Mouse (Mus musculus) limb, embryonic 15.5 days (tissue): ENCODE measurements around the gene Mt4. TPM values are rescaled to one million over a fixed set of nuclear protein-coding genes. Genes with fewer than 3 reads are reported as not detected.
"Not testable (repeated sequence)": the region's sequence is repeated elsewhere in the genome, so short reads cannot be mapped to it uniquely, and the experiment has no call there.

Experiments
- ATAC-seq: fragments of 200-750 bp; cut with Nextera tagmentation; 2 replicates; pipeline ENCODE4 v1.8.0; 2017; ENCODE audit warnings: low read depth, moderate TSS enrichment; ENCODE audit not compliant: insufficient number of reproducible peaks, low FRiP score, low TSS enrichment
- H3K27ac ChIP-seq: fragments of 300-500 bp; sonication (generic); 2 replicates; pipeline ENCODE4 v1.5.1; 2015; ENCODE audit warnings: moderate library complexity, mild to moderate bottlenecking, inconsistent platforms
- H3K27me3 ChIP-seq: fragments of 300-500 bp; sonication (generic); 2 replicates; pipeline ENCODE4 v1.6.1; 2015; ENCODE audit warnings: inconsistent platforms
- H3K36me3 ChIP-seq: fragments of 300-500 bp; sonication (generic); 2 replicates; pipeline ENCODE4 v1.6.1; 2015; ENCODE audit warnings: inconsistent platforms
- H3K4me1 ChIP-seq: fragments of 300-500 bp; sonication (generic); 2 replicates; pipeline ENCODE4 v1.6.1; 2015; ENCODE audit warnings: inconsistent platforms
- H3K4me2 ChIP-seq: fragments of 300-500 bp; sonication (generic); 2 replicates; pipeline ENCODE4 v1.6.1; 2015; ENCODE audit warnings: mild to moderate bottlenecking, inconsistent platforms
- H3K4me3 ChIP-seq: fragments of 300-500 bp; sonication (generic); 2 replicates; pipeline ENCODE4 v1.5.1; 2015; ENCODE audit warnings: mild to moderate bottlenecking, inconsistent platforms
- H3K9ac ChIP-seq: fragments of 300-500 bp; sonication (generic); 2 replicates; pipeline ENCODE4 v1.6.1; 2015; ENCODE audit warnings: inconsistent platforms
- H3K9me3 ChIP-seq: fragments of 300-500 bp; sonication (generic); 2 replicates; pipeline ENCODE4 v1.6.1; 2016; ENCODE audit warnings: inconsistent platforms
- WGBS: fragments of 180-500 bp; shearing (Covaris S2); methylation state at CpG from one replicate; pipeline ENCODE4 v1.1.7; 2015; 5-methylcytosine and 5-hydroxymethylcytosine counted together
- polyA plus RNA-seq: library from polyadenylated mRNA; unstranded; fragments of >200 nt; fragmentation: Nextera tagmentation; extraction: Ambion mirVana; gene quantifications from 2 replicates; pipeline ENCODE4 v1.2.1, GENCODE M21; 2015

Gene Mt4
- polyA plus RNA-seq, 1 experiment from 2014 or later: 0.60 TPM

GRCm38 (mm10) chr8:94113435-94113834, 23.6 kb upstream of the Mt4 start:
- H3K27ac ChIP-seq: no peak overlapping the region
- no peak for ATAC-seq

GRCm38 (mm10) chr8:94113972-94114371, 23.0 kb upstream of the Mt4 start:
- H3K27me3 ChIP-seq: no peaks in the 10 kb centered on the region
- no peak overlapping the region for H3K4me3 ChIP-seq
- no peaks in the 10 kb centered on the region for H3K36me3 ChIP-seq
- WGBS: 84% methylated on average over 2 of the region's 2 CpGs
- H3K9ac ChIP-seq: no peak overlapping the region
- no peak overlapping the region for H3K27ac ChIP-seq
- no peaks in the 10 kb centered on the region for H3K9me3 ChIP-seq
- peaks cover 2% of the 10 kb centered on the region; the same call in 1 of the 2 replicates for H3K4me1 ChIP-seq
- no peak for ATAC-seq
- no peak overlapping the region for H3K4me2 ChIP-seq

More at GRCm38 (mm10) chr8:94113435-94113834, 23.6 kb upstream of the Mt4 start:
- no peaks in the 10 kb centered on the region for H3K4me1 ChIP-seq
- WGBS: 74% methylated on average over 1 of the region's 1 CpGs
- H3K9me3 ChIP-seq: no peaks in the 10 kb centered on the region
- H3K9ac ChIP-seq: no peak overlapping the region
- H3K36me3 ChIP-seq: no peaks in the 10 kb centered on the region
- no peak overlapping the region for H3K4me3 ChIP-seq
- H3K27me3 ChIP-seq: no peaks in the 10 kb centered on the region
- no peak overlapping the region for H3K4me2 ChIP-seq

GRCm38 (mm10) chr8:94118776-94119430, 18.1 kb upstream of the Mt4 start:
- Histone ChIP-seq H3K4me1 (peaks cover 8% of the 10 kb centered on the region; the same call in 1 of the 2 replicates), H3K9ac (no peak overlapping the region), H3K36me3 (no peaks in the 10 kb centered on the region), H3K27ac (no peak overlapping the region), H3K27me3 (no peaks in the 10 kb centered on the region), H3K9me3 (no peaks in the 10 kb centered on the region), H3K4me2 (no peak overlapping the region), H3K4me3 (no peak overlapping the region)
- WGBS: 7% methylated on average over 6 of the region's 6 CpGs
- no peak for ATAC-seq

- Histone ChIP-seq H3K4me3 (no peak overlapping the region), H3K4me2 (no peak overlapping the region), H3K9ac (no peak overlapping the region), H3K27me3 (no peaks in the 10 kb centered on the region), H3K9me3 (no peaks in the 10 kb centered on the region), H3K36me3 (no peaks in the 10 kb centered on the region), H3K27ac (no peak overlapping the region), H3K4me1 (peaks cover 8% of the 10 kb centered on the region; the same call in 1 of the 2 replicates)
- no peak for ATAC-seq
- 80% methylated on average over 9 of the region's 9 CpGs for WGBS
Observed at GRCm38 (mm10) chr8:94121625-94122024, 15.4 kb upstream of the Mt4 start.

GRCm38 (mm10) chr8:94122711-94123468, 14.1 kb upstream of the Mt4 start:
- H3K9me3 ChIP-seq: no peaks in the 10 kb centered on the region
- H3K4me2 ChIP-seq: no peak overlapping the region
- H3K9ac ChIP-seq: no peak overlapping the region
- 28% methylated on average over 8 of the region's 8 CpGs for WGBS
- H3K4me3 ChIP-seq: no peak overlapping the region
- no peaks in the 10 kb centered on the region for H3K27me3 ChIP-seq
- ATAC-seq: no peak
- peaks cover 8% of the 10 kb centered on the region; the same call in 1 of the 2 replicates for H3K4me1 ChIP-seq
- H3K27ac ChIP-seq: no peak overlapping the region
- no peaks in the 10 kb centered on the region for H3K36me3 ChIP-seq

GRCm38 (mm10) chr8:94127711-94128110, 9.3 kb upstream of the Mt4 start:
- Histone ChIP-seq H3K27me3 (no peaks in the 10 kb centered on the region), H3K36me3 (no peaks in the 10 kb centered on the region), H3K9ac (no peak overlapping the region), H3K9me3 (no peaks in the 10 kb centered on the region), H3K4me2 (no peak overlapping the region), H3K27ac (no peak overlapping the region), H3K4me1 (peaks cover 5% of the 10 kb centered on the region; the same call in 1 of the 2 replicates), H3K4me3 (no peak overlapping the region)
- 46% methylated on average over 6 of the region's 6 CpGs for WGBS
- ATAC-seq: no peak

GRCm38 (mm10) chr8:94129133-94129789, 7.7 kb upstream of the Mt4 start:
- H3K36me3 ChIP-seq: no peaks in the 10 kb centered on the region
- H3K4me1 ChIP-seq: no peaks in the 10 kb centered on the region
- no peaks in the 10 kb centered on the region for H3K9me3 ChIP-seq
- ATAC-seq: no peak
- no peak overlapping the region for H3K4me3 ChIP-seq
- H3K9ac ChIP-seq: no peak overlapping the region
- no peak overlapping the region for H3K27ac ChIP-seq
- no peaks in the 10 kb centered on the region for H3K27me3 ChIP-seq
- H3K4me2 ChIP-seq: no peak overlapping the region
- WGBS: 84% methylated on average over 6 of the region's 6 CpGs

GRCm38 (mm10) chr8:94130126-94130525, 6.9 kb upstream of the Mt4 start:
- no peak for ATAC-seq
- H3K9me3 ChIP-seq: no peaks in the 10 kb centered on the region
- H3K4me3 ChIP-seq: no peak overlapping the region
- H3K4me2 ChIP-seq: no peak overlapping the region
- H3K27me3 ChIP-seq: no peaks in the 10 kb centered on the region
- 84% methylated on average over 4 of the region's 4 CpGs for WGBS
- no peak overlapping the region for H3K27ac ChIP-seq
- H3K4me1 ChIP-seq: no peaks in the 10 kb centered on the region
- no peak overlapping the region for H3K9ac ChIP-seq
- no peaks in the 10 kb centered on the region for H3K36me3 ChIP-seq

- H3K36me3 ChIP-seq: no peaks in the 10 kb centered on the region
- no peak for ATAC-seq
- 51% methylated on average over 5 of the region's 5 CpGs for WGBS
- H3K4me1 ChIP-seq: no peaks in the 10 kb centered on the region
- H3K27ac ChIP-seq: no peak overlapping the region
- H3K9me3 ChIP-seq: no peaks in the 10 kb centered on the region
- H3K4me2 ChIP-seq: no peak overlapping the region
- no peaks in the 10 kb centered on the region for H3K27me3 ChIP-seq
- H3K9ac ChIP-seq: no peak overlapping the region
- H3K4me3 ChIP-seq: no peak overlapping the region
Observed at GRCm38 (mm10) chr8:94132096-94132495, 4.9 kb upstream of the Mt4 start.

- H3K4me2 ChIP-seq, H3K4me1 ChIP-seq, ATAC-seq, H3K27ac ChIP-seq, H3K9ac ChIP-seq, H3K9me3 ChIP-seq, H3K27me3 ChIP-seq, H3K36me3 ChIP-seq, H3K4me3 ChIP-seq: not testable (repeated sequence)
- 30% methylated on average over 3 of the region's 3 CpGs for WGBS
Observed at GRCm38 (mm10) chr8:94134601-94135000, 2.4 kb upstream of the Mt4 start.

GRCm38 (mm10) chr8:94135556-94135955, 1.4 kb upstream of the Mt4 start:
- Histone ChIP-seq H3K27ac (no peak overlapping the region), H3K9ac (no peak overlapping the region), H3K4me1 (no peaks in the 10 kb centered on the region), H3K4me3 (no peak overlapping the region), H3K4me2 (no peak overlapping the region), H3K9me3 (no peaks in the 10 kb centered on the region), H3K27me3 (no peaks in the 10 kb centered on the region; the same call in 1 of the 2 replicates), H3K36me3 (no peaks in the 10 kb centered on the region)
- 88% methylated on average over 6 of the region's 6 CpGs for WGBS
- no peak for ATAC-seq

- no peak overlapping the region for H3K9ac ChIP-seq
- ATAC-seq: no peak
- H3K9me3 ChIP-seq: no peaks in the 10 kb centered on the region
- H3K27ac ChIP-seq: no peak overlapping the region
- H3K4me1 ChIP-seq: no peaks in the 10 kb centered on the region
- H3K27me3 ChIP-seq: no peaks in the 10 kb centered on the region; the same call in 1 of the 2 replicates
- H3K4me3 ChIP-seq: no peak overlapping the region
- no peaks in the 10 kb centered on the region for H3K36me3 ChIP-seq
- H3K4me2 ChIP-seq: no peak overlapping the region
- WGBS: 78% methylated on average over 7 of the region's 7 CpGs
Observed at GRCm38 (mm10) chr8:94136192-94136591, 805 bp upstream of the Mt4 start.
